Mouse (Mus musculus) intestine, embryonic 14.5 days (tissue): ENCODE results near the gene Mt3. TPM values are rescaled to one million over a fixed set of nuclear protein-coding genes. Genes with fewer than 3 reads are reported as not detected.
A peak's percentile ranks its signal among the peaks of the same experiment; 100 is the strongest.

Experiments
- ATAC-seq: fragments of 200-750 bp; cut with Nextera tagmentation; replicated peaks from 2 replicates; pipeline ENCODE4 v1.8.0; 2017; ENCODE audit warnings: low read depth, moderate number of reproducible peaks, moderate TSS enrichment, moderate library complexity; ENCODE audit not compliant: low FRiP score, low TSS enrichment
- DNase-seq: peaks from one replicate; pipeline ENCODE4 v3.0.0-alpha.2; 2018; ENCODE audit warnings: low spot score
- H3K27ac ChIP-seq: fragments of 300-500 bp; sonication (generic); 2 replicates; pipeline ENCODE4 v1.5.1; 2014; ENCODE audit warnings: low read depth, mild to moderate bottlenecking, control low read depth
- H3K27me3 ChIP-seq: fragments of 300-500 bp; sonication (generic); replicated peaks from 2 replicates; pipeline ENCODE4 v1.6.1; 2014; ENCODE audit warnings: low read length, control low read depth; ENCODE audit not compliant: control insufficient read depth, insufficient read depth
- H3K36me3 ChIP-seq: fragments of 300-500 bp; sonication (generic); 2 replicates; pipeline ENCODE4 v1.6.1; 2014; ENCODE audit warnings: low read length, control low read depth; ENCODE audit not compliant: control insufficient read depth, insufficient read depth
- H3K4me1 ChIP-seq: fragments of 300-500 bp; sonication (generic); replicated peaks from 2 replicates; pipeline ENCODE4 v1.6.1; 2014; ENCODE audit warnings: low read length, control low read depth, mixed read lengths; ENCODE audit not compliant: control insufficient read depth, insufficient read depth
- H3K4me2 ChIP-seq: fragments of 300-500 bp; sonication (generic); 2 replicates; pipeline ENCODE4 v1.6.1; 2014; ENCODE audit warnings: low read length
- H3K4me3 ChIP-seq: fragments of 300-500 bp; sonication (generic); 2 replicates; pipeline ENCODE4 v1.5.1; 2014; ENCODE audit warnings: low read depth, low read length, control low read depth, mixed read lengths
- H3K9ac ChIP-seq: fragments of 300-500 bp; sonication (generic); 2 replicates; pipeline ENCODE4 v1.6.1; 2014; ENCODE audit warnings: mild to moderate bottlenecking, low read length
- H3K9me3 ChIP-seq: fragments of 300-500 bp; sonication (generic); 2 replicates; pipeline ENCODE4 v1.6.1; 2016; ENCODE audit warnings: low read length, control low read depth; ENCODE audit not compliant: control insufficient read depth
- WGBS: fragments of 180-500 bp; shearing (Covaris S2); extraction: QIAGEN DNeasy Blood & Tissue Kit; methylation state at CpG from one replicate; pipeline ENCODE4 v1.1.7; 2014; 5-methylcytosine and 5-hydroxymethylcytosine counted together
- polyA plus RNA-seq: library from polyadenylated mRNA; unstranded; fragments of >200 nt; fragmentation: Nextera tagmentation; extraction: Ambion mirVana; gene quantifications from 2 replicates; pipeline ENCODE4 v1.2.1, GENCODE M21; 2014

Mt3 gene
- polyA plus RNA-seq, 1 experiment from 2014 or later: 8.0 TPM

DNA sequence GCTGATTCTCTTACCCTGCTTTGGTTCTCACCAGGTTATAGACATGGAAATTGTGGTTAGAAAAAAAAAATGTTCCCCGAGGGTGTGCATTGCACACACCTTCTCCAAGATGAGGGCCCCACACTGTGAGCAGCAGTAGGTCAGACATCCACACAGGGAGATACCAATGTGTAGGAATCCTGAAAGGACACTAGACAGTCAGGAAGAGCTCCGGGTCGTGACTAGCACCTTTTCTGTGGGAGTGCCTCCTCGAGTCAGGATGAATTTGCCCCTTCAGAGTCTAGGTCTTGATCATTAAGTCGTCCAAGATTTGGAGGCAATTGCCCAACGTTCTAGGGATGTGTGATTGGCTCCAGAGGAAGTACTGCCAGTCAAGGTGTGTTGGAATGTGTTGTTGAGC lies 33.4 kb downstream of the Mt3 start:
- H3K4me3 ChIP-seq: no peak overlapping the region
- ATAC-seq: no peak
- peaks cover 2% of the 10 kb centered on the region; the same call in 1 of the 2 replicates for H3K4me1 ChIP-seq
- no peaks in the 10 kb centered on the region for H3K36me3 ChIP-seq
- WGBS: 61% methylated on average over 6 of the region's 6 CpGs
- DNase-seq: no peak
- no peak overlapping the region for H3K4me2 ChIP-seq
- no peak overlapping the region for H3K9ac ChIP-seq
- peaks cover 63% of the 10 kb centered on the region for H3K27me3 ChIP-seq
- no peaks in the 10 kb centered on the region for H3K9me3 ChIP-seq
- no peak overlapping the region for H3K27ac ChIP-seq

DNA sequence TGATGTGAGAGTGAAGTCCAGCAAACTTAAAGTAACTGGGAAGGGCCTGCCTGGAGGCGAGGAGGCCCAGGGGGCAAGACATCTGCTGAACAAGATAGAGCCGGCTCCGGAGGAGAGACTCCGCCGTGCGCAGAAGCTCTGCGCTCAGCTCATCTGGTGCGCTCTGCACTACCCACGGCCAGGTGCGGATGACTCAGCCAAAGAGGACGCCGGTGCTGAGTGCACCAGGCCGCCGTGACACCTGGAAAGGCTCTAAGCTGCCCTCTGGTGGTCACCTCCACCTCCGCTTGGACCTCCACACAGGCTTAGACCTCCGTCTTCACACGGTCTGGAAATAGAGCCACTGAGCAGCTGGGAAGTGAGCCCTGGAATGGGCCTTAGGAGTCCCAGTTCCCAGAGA lies 34.1 kb downstream of the Mt3 start:
- ATAC-seq (peak; percentile 83), DNase-seq (peak; percentile 87)
- no peaks in the 10 kb centered on the region for H3K9me3 ChIP-seq
- peak overlapping the region; percentile 25 for H3K4me2 ChIP-seq
- no peak overlapping the region for H3K27ac ChIP-seq
- no peak overlapping the region for H3K9ac ChIP-seq
- H3K4me1 ChIP-seq: peaks cover 8% of the 10 kb centered on the region; the same call in 1 of the 2 replicates
- WGBS: 2% methylated on average over 17 of the region's 17 CpGs
- H3K27me3 ChIP-seq: peaks cover 59% of the 10 kb centered on the region
- H3K4me3 ChIP-seq: no peak overlapping the region
- H3K36me3 ChIP-seq: no peaks in the 10 kb centered on the region

DNA sequence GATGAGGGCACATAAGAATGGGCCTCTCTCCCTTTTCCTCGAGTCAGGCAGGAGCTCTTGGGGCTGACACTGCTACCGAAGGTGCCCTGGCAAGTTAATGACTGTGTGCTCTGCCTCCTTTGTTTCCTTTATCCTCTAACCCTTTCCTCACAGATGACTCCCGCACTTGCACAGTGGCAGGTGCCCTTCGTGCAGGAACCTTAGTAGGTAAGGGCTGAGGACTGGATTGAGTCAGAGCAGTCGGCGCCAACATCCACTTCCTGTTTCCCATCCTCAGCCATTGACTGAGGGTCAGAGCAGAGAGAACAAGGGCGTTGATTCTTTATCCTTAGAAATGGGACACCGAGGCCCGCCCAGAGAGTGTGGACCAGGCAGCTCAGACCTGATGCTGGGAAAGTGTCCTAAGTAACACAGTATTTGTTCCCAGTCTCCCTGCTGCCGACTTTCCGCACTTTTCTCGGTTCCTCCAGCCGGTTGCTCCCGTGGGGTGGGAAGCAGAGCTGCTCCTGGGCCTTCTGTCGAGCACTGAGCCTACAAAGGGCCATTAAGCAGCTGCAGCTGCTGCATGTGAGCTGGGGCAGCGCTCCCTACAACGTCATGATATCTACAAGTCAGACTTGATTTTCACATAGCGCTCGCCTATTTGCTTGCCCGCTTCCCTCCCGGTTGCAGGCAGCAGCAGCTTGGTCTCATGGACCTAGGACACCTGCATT lies 35.0 kb downstream of the Mt3 start:
- 41% methylated on average over 21 of the region's 21 CpGs for WGBS
- Histone ChIP-seq H3K4me3 (no peak overlapping the region), H3K27ac (no peak overlapping the region), H3K9me3 (no peaks in the 10 kb centered on the region), H3K4me2 (0 out of 2 replicates have a peak overlapping the region, but pooled peaks have one; percentile 25), H3K4me1 (peaks cover 8% of the 10 kb centered on the region; the same call in 1 of the 2 replicates), H3K9ac (no peak overlapping the region), H3K36me3 (no peaks in the 10 kb centered on the region), H3K27me3 (peaks cover 51% of the 10 kb centered on the region)
- DNase-seq (no peak), ATAC-seq (no peak)

DNA sequence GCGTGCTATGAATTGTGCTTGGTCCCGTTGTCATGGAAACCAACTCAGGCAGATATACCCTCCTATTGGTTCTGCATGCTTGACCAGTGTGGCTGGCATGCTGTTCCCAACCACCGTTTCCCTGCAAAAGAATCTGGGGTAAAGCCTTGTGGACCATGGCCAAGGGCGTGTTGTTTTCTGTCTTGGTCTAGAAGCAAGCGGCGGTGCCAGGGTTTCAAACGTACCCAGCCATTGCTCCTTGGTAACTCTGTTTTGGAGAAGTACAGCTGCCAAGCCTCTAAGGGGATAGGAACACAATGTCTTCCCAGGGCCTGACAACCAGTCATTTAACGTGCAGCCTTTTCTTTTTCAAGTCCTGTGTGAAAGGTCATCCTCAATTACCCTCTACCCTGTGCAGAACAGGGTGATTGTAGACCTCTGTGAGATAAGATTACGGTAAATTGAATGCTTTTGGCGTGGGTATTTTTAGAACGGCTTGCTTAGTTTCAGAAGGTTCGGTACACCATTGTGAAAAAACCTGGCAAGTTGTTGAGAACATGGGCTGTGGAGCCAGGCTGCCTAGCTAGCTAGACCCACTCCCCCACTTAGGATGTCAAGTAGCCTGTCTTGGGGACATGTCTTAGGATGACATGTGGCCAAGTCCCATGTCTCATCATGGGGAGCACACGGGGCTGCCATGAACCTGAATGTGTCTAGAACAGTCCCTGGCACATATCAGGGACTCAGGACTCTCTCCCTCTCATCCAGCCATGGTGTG lies 37.0 kb downstream of the Mt3 start:
- no peak for ATAC-seq
- Histone ChIP-seq H3K4me3 (no peak overlapping the region), H3K9ac (no peak overlapping the region), H3K27me3 (peaks cover 31% of the 10 kb centered on the region), H3K27ac (no peak overlapping the region), H3K4me1 (peaks cover 8% of the 10 kb centered on the region; the same call in 1 of the 2 replicates), H3K4me2 (no peak overlapping the region), H3K36me3 (no peaks in the 10 kb centered on the region), H3K9me3 (no peaks in the 10 kb centered on the region)
- WGBS: 72% methylated on average over 13 of the region's 13 CpGs
- no peak for DNase-seq

DNA sequence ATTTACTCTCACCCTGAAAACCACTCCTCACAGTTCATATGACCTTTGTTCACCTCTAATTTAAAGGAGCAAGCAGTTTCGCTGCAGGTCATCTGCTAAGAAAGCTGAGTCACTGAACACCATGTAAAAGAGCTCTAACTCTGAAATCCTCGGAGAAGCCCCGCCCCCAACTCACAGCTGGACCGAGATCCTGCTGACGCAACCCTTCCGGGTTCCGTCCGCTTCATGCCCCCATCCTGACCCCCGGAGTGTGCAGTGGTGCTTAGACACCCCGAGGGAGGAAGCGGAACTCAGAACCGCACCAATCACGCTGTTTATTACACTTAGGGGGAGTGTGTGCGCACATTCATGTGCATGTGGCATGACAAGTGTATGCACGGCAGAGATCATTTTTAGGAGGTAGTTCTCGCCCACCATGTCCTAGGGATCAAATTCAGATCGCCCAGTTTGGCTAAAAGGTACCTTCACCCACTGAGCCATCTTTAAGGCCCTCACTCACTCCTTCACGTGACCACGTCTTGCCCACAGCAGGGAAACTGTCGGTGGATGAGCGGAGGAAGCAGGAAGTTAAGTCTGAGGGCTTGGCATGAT lies 38.8 kb downstream of the Mt3 start:
- Histone ChIP-seq H3K27me3 (peaks cover 18% of the 10 kb centered on the region), H3K27ac (no peak overlapping the region), H3K9ac (no peak overlapping the region), H3K36me3 (no peaks in the 10 kb centered on the region), H3K9me3 (no peaks in the 10 kb centered on the region), H3K4me1 (peaks cover 8% of the 10 kb centered on the region; the same call in 1 of the 2 replicates), H3K4me2 (peak overlapping the region; percentile 56), H3K4me3 (peak overlapping the region; percentile 25)
- 24% methylated on average over 21 of the region's 21 CpGs for WGBS
- DNase-seq (peak; percentile 78), ATAC-seq (peak; percentile 36; the same call in 1 of the 2 replicates)

DNA sequence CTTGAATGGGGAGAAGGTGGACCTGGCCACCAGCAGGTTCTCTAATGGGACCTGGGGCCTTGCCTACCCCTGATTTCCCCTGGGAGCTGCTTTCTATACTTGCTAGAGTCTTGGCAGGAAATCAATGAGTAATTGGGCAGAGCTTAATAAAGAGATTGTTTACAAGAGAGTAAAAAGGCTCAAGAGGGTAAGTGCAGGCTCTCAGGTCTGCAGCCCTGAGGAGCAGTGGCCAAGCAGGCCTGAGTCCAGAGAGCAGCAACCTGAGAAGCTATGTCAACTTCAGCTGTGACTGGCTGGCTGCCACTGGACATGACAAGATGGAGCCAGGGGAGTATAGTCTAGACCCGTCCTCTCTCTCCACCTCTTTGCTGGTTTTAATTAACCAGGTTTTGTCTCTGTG lies 40.5 kb downstream of the Mt3 start:
- Histone ChIP-seq H3K27me3 (peaks cover under 1% of the 10 kb centered on the region; the same call in 1 of the 2 replicates), H3K4me2 (no peak overlapping the region), H3K27ac (no peak overlapping the region), H3K4me3 (no peak overlapping the region), H3K9ac (no peak overlapping the region), H3K9me3 (no peaks in the 10 kb centered on the region), H3K4me1 (peaks cover 8% of the 10 kb centered on the region; the same call in 1 of the 2 replicates), H3K36me3 (no peaks in the 10 kb centered on the region)
- DNase-seq: no peak
- no peak for ATAC-seq
- 71% methylated on average over 1 of the region's 1 CpGs for WGBS

DNA sequence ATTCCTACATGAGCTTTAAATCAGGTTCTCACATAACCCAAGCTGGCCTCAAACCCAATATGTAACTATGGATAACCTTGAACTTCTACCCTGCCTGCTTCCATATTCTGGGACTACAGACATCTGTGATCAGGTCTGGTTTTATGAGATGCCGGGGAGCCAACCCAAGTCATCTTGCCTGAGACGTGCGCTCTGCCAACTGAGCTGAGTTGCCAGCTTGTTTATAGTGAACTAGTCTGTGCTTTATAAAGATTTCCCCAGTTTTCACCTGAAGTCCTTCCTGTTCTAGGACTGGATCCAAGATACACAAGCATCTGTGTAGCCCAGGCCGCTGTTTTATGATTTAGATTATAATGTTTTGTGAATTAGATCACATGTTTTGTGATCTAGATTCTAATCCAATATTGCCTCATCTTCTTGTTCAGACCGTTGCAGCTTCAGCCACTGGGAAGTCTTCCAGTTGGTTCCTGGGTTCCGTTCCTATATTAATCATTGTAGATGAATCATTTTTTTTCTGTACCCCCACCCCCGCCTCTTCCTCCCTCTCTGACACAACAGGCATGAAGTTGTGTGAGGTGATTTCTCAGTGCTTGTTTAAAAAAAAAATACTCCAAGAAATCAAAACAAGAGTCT lies 42.3 kb downstream of the Mt3 start:
- H3K4me1 ChIP-seq: peaks cover 8% of the 10 kb centered on the region; the same call in 1 of the 2 replicates
- WGBS: 84% methylated on average over 7 of the region's 7 CpGs

DNA sequence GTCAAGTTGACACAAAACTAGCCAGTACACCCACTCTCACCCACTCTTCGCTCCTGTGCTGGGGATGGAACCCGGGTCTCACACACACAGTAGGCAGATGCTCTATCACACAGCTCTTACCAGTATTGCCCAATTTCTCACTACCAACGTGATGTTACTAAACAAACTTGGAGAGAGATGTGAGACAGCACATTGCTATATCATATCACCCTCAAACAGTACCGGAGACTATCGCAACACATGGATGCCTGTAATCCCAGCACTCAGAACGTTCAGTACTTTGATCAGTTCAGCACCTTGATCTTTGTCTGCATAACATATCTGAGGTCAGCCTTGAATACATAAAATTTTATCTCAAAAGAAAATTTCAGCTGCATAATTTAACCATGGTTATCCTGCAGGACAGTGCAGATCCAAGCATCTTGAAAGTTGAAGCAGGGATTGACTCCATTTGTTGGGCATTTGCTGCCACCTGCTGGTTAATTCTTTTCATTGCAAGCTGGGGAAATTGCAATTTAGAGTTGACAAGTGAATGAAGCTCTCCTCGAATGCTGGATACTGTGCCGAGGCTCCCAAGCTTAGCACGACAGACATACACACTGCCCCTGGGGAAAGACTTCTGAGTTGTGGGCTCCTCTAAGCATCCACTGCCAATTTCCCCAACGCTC lies 46.9 kb downstream of the Mt3 start:
- H3K27ac ChIP-seq: no peak overlapping the region
- H3K4me3 ChIP-seq: no peak overlapping the region
- peak; percentile 90 for DNase-seq
- H3K4me1 ChIP-seq: no peaks in the 10 kb centered on the region
- no peak overlapping the region for H3K9ac ChIP-seq
- no peaks in the 10 kb centered on the region for H3K27me3 ChIP-seq
- no peaks in the 10 kb centered on the region for H3K9me3 ChIP-seq
- 46% methylated on average over 10 of the region's 10 CpGs for WGBS
- H3K36me3 ChIP-seq: no peaks in the 10 kb centered on the region
- ATAC-seq: peak; percentile 53; the same call in 1 of the 2 replicates
- no peak overlapping the region for H3K4me2 ChIP-seq

More for the DNA sequence above, 42.3 kb downstream of the Mt3 start:
- H3K4me3 ChIP-seq: no peak overlapping the region
- no peak for DNase-seq
- no peaks in the 10 kb centered on the region for H3K36me3 ChIP-seq
- H3K27me3 ChIP-seq: no peaks in the 10 kb centered on the region
- no peaks in the 10 kb centered on the region for H3K9me3 ChIP-seq
- no peak for ATAC-seq
- H3K9ac ChIP-seq: no peak overlapping the region
- no peak overlapping the region for H3K27ac ChIP-seq
- no peak overlapping the region for H3K4me2 ChIP-seq
